Mouse (Mus musculus): ENCODE results near the gene Rundc3a. TPM values are rescaled to one million over a fixed set of nuclear protein-coding genes. Genes with fewer than 3 reads are reported as not detected.

Rundc3a gene
- polyA plus RNA-seq, 1 experiment = 3.2 TPM

DNA sequence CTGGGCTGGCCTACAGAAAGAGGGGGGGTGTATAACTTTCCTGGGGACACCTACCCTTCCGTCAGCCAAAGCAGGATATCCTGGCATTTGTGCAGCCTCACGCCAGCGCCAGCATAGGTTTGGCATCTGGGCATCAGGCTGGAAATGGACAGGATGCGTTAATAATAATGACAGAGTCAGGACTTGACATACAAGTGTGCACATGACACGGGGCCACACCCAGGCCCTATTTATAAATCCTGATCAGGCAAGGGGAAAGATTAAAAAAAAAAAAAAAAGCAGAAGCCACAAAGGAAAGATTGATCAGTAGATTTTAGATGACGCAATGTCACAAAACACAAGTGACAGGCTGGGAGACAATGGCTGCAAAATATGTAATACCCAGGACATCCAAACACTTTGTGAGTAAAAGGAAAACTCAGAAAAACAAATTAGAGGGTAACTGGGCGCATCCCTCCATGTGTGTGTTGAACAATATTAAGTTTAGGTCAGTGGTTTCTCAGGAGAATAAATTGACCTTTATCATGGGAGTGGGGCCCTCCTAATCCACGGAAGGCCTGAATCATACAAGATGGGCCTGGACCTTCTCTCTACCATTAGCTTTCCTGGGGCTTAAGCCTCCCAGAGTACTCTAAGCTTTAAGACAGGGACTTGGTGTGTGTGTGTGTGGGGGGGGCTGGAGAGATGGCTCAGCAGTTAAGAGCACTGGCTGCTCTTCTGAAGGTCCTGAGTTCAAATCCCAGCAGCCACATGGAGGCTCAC lies 32.5 kb downstream of the Rundc3a start:
- 51% methylated on average over 8 of the region's 8 CpGs for WGBS
- no peak overlapping the region for H3K27ac ChIP-seq (ENCODE audit: control insufficient read depth, insufficient read depth, low read depth, low read length, poor library complexity)

GRCm38 (mm10) chr11:102428981-102429540 lies 35.9 kb downstream of the Rundc3a start:
- WGBS = 16% methylated on average over 8 of the region's 8 CpGs
- Histone ChIP-seq H3K4me3 (replicated peaks; ENCODE audit: control insufficient read depth, low read depth, low read length) (peak overlapping the region; percentile 57), H3K4me1 (ENCODE audit: control insufficient read depth, insufficient read depth, low read length) (peaks cover 9% of the 10 kb centered on the region; the same call in 1 of the 2 replicates), H3K27ac (ENCODE audit: control insufficient read depth, insufficient read depth, low read depth, low read length, poor library complexity) (peak overlapping the region; percentile 65)
- TF ChIP-seq CTCF (IDR thresholded peaks at IDR 0.05; ENCODE audit: control insufficient read depth, insufficient read depth, low read length) (no peak), POLR2A (IDR thresholded peaks at IDR 0.05; ENCODE audit: borderline replicate concordance, control insufficient read depth, low read depth, low read length) (no peak)

More for the DNA sequence above, 32.5 kb downstream of the Rundc3a start:
- Histone ChIP-seq H3K4me3 (replicated peaks; ENCODE audit: control insufficient read depth, low read depth, low read length) (no peak overlapping the region), H3K4me1 (ENCODE audit: control insufficient read depth, insufficient read depth, low read length) (no peaks in the 10 kb centered on the region; the same call in 1 of the 2 replicates)
- TF ChIP-seq CTCF (IDR thresholded peaks at IDR 0.05; ENCODE audit: control insufficient read depth, insufficient read depth, low read length) (no peak), POLR2A (IDR thresholded peaks at IDR 0.05; ENCODE audit: borderline replicate concordance, control insufficient read depth, low read depth, low read length) (no peak)

DNA sequence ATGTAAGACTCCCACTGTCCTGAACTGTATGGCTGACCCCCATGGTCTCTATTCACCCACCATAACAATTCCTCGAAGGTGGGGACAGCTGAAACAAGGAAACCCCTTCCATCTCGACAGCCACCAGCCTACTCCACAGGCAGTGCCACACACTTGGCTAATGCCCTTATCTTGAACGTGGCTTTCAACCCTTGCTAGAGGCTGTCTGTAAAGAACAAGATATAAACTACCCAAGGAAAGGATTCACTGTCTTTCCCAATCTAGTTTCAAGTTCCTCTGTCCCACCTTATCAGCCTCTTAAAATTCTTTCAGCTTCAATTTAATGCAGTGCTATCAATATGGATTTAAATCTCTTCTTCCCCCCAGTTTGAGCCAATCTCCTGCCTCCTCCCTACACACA lies 36.3 kb downstream of the Rundc3a start:
- H3K4me1 ChIP-seq (ENCODE audit: control insufficient read depth, insufficient read depth, low read length) = peaks cover 10% of the 10 kb centered on the region; the same call in 1 of the 2 replicates
- 16% methylated on average over 3 of the region's 3 CpGs for WGBS
- H3K27ac ChIP-seq (ENCODE audit: control insufficient read depth, insufficient read depth, low read depth, low read length, poor library complexity) = peak overlapping the region; percentile 65
- peak overlapping the region; percentile 72 for H3K4me3 ChIP-seq (replicated peaks; ENCODE audit: control insufficient read depth, low read depth, low read length)
- TF ChIP-seq POLR2A (IDR thresholded peaks at IDR 0.05; ENCODE audit: borderline replicate concordance, control insufficient read depth, low read depth, low read length) (no peak), CTCF (IDR thresholded peaks at IDR 0.05; ENCODE audit: control insufficient read depth, insufficient read depth, low read length) (no peak)

- no peak for TF ChIP-seq CTCF (IDR thresholded peaks at IDR 0.05; ENCODE audit: control insufficient read depth, insufficient read depth, low read length)
- TF ChIP-seq POLR2A (IDR thresholded peaks at IDR 0.05; ENCODE audit: borderline replicate concordance, control insufficient read depth, low read depth, low read length) = peak; percentile 38; the same call in 1 of the 2 replicates
- peak within 1 kb of the TSS; percentile 72 for H3K4me3 ChIP-seq (replicated peaks; ENCODE audit: control insufficient read depth, low read depth, low read length)
- peaks cover 10% of the 10 kb centered on the region; the same call in 1 of the 2 replicates for H3K4me1 ChIP-seq (ENCODE audit: control insufficient read depth, insufficient read depth, low read length)
- WGBS = under 1% methylated on average over 29 of the region's 29 CpGs
- peak within 1 kb of the TSS; percentile 76 for H3K27ac ChIP-seq (ENCODE audit: control insufficient read depth, insufficient read depth, low read depth, low read length, poor library complexity)
Measured at GRCm38 (mm10) chr11:102430121-102431017, 37.2 kb downstream of the Rundc3a start, which contains the start of gene Grn. TSS of gene Grn (plus strand) at chr11:102430315.

DNA sequence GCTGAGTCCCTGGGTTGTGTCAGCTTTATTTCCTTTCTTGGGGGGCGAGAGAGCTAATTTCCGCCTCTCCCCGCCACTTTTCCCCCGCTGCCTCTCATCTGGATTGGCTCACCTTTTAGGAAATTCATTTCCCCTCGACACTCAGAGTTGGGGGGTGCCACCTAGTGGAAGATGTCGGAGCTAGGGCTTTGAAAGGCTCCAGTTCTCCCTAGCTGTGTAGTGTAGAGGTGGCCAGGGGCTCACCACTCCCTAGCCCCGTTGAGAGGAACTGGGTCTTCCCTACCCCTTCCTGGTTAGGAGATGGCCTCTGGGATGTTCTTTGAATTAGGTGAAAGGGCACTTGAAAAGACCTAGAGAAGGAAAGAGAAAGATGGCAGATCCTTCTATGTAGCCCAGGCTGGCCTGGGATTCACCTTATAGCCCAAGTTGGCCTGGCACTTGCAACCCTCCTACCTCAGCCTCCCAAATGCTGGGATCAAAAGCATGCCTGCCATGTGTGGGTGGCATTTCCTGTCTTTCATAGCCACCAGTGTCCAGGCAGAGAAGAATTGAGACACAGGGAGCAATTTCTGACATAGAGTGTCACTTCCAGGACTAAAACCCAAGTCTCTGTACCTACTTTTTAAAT lies 37.9 kb downstream of the Rundc3a start:
- WGBS = 0% methylated on average over 7 of the region's 7 CpGs
- peak; percentile 78 for TF ChIP-seq CTCF (IDR thresholded peaks at IDR 0.05; ENCODE audit: control insufficient read depth, insufficient read depth, low read length)
- no peak for TF ChIP-seq POLR2A (IDR thresholded peaks at IDR 0.05; ENCODE audit: borderline replicate concordance, control insufficient read depth, low read depth, low read length)
- peak overlapping the region; percentile 76 for H3K27ac ChIP-seq (ENCODE audit: control insufficient read depth, insufficient read depth, low read depth, low read length, poor library complexity)
- peak overlapping the region; percentile 72 for H3K4me3 ChIP-seq (replicated peaks; ENCODE audit: control insufficient read depth, low read depth, low read length)
- H3K4me1 ChIP-seq (ENCODE audit: control insufficient read depth, insufficient read depth, low read length) = peaks cover 10% of the 10 kb centered on the region; the same call in 1 of the 2 replicates

GRCm38 (mm10) chr11:102431728-102432114 lies 38.5 kb downstream of the Rundc3a start:
- 36% methylated on average over 3 of the region's 3 CpGs for whole genome bisulfite sequencing
- no peak for TF ChIP-seq CTCF (IDR thresholded peaks at IDR 0.05; ENCODE audit: control insufficient read depth, insufficient read depth, low read length)
- TF ChIP-seq POLR2A (IDR thresholded peaks at IDR 0.05; ENCODE audit: borderline replicate concordance, control insufficient read depth, low read depth, low read length) = no peak
- peak overlapping the region; percentile 42 for H3K4me3 ChIP-seq (replicated peaks; ENCODE audit: control insufficient read depth, low read depth, low read length)

DNA sequence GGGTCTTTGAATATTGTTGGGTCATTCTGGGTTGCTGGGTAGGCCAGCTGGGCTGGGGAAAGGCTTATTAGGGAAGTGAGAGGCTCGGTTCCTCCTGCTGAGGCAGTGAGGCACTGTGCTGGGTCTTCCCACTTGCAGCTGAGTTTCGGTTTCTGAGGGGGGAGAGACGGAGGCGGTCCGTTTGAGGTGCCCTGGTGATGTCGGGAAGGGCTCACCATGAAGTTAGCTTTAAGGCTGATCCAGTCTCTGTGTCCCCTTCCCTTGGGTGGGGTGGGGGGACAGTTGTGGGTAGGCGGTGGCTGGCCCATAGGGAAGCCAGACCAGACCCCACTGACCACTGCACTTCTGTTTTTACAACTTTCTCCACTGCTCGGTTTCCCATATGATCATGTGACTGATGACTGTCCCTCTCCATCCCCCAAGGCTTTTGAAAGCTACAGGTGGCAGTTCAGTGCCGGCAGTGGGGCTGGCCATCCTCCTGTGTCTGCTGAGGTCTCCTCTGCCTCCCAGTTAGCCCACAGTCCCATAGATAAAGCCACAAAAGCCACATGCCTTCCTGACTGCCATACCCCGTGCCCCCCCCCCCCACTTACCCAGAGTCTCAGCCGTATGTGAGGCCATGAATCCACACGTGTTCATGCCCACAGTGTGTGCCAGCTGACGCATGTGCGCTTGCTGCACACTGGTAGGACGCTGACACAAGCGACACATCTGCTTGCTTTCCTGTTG lies 39.1 kb downstream of the Rundc3a start:
- peak overlapping the region; percentile 92 for H3K27ac ChIP-seq (ENCODE audit: control insufficient read depth, insufficient read depth, low read depth, low read length, poor library complexity)
- TF ChIP-seq CTCF (IDR thresholded peaks at IDR 0.05; ENCODE audit: control insufficient read depth, insufficient read depth, low read length) = no peak
- peak; percentile 29; the same call in 1 of the 2 replicates for TF ChIP-seq POLR2A (IDR thresholded peaks at IDR 0.05; ENCODE audit: borderline replicate concordance, control insufficient read depth, low read depth, low read length)
- 2% methylated on average over 16 of the region's 16 CpGs for WGBS
- H3K4me1 ChIP-seq (ENCODE audit: control insufficient read depth, insufficient read depth, low read length) = peaks cover 10% of the 10 kb centered on the region; the same call in 1 of the 2 replicates
- peak overlapping the region; percentile 67 for H3K4me3 ChIP-seq (replicated peaks; ENCODE audit: control insufficient read depth, low read depth, low read length)

More at GRCm38 (mm10) chr11:102431728-102432114, 38.5 kb downstream of the Rundc3a start:
- Histone ChIP-seq H3K4me1 (ENCODE audit: control insufficient read depth, insufficient read depth, low read length) (peaks cover 10% of the 10 kb centered on the region; the same call in 1 of the 2 replicates), H3K27ac (ENCODE audit: control insufficient read depth, insufficient read depth, low read depth, low read length, poor library complexity) (peak overlapping the region; percentile 92)
